ENCODE assay signal across 11 mouse cellular contexts in genomic region chr17:27194258-27195185, GRCm38 (mm10). TPM values are rescaled to one million over a fixed set of nuclear protein-coding genes. Genes with fewer than 3 reads are reported as not detected.
DNase-seq lines count a peak whose midpoint lies in the region; ATAC-seq lines count a peak whose summit lies in the region.
"Had no signal": no experiment of that assay in that cellular context is flagged by ENCODE, and none has a peak within 500 bp of the region (broad histone marks: within the 10 kb centered on the region; RNA-seq: fewer than 3 reads in every experiment).

No protein-coding gene starts in this region.

- peak; percentile 35 for DNase-seq in adrenal gland, postnatal 10 days
- no peak for DNase-seq in adrenal gland, adult 8-10 months
- peak; percentile 27 for DNase-seq in spleen, adult 12 weeks (ENCODE audit: low spot score)
- DNase-seq in spleen, adult 18-20 months = no peak
- no peak for DNase-seq in right cerebral cortex, postnatal 4 days
- no peak for DNase-seq in left cerebral cortex, adult 8-10 months (ENCODE audit: low spot score in 2 of 2)
- DNase-seq in right cerebral cortex, adult 18-20 months = no peak
- DNase-seq: kidney, postnatal 36 days had no signal

- ATAC-seq in megakaryocyte, adult 5-6 weeks (ENCODE audit: poor library complexity, severe bottlenecking) = peak; percentile 25; the same call in 1 of the 2 replicates

RNA-seq across cellular contexts. Expression of gene Lemd2, which starts 9.7 kb away (rescaled TPM):
- total RNA-seq in adrenal gland, postnatal 10 days (2021) = 10 to 100 TPM; 42.5 to 51.3 TPM
- total RNA-seq in adrenal gland, adult 8-10 months (2022) = 10 to 100 TPM; 58.3 to 93.1 (median 76.5) TPM
- 16.2 and 19.9 TPM in 2 replicates for total RNA-seq in megakaryocyte, adult 5-6 weeks (2015)
- total RNA-seq in megakaryocyte, adult 5-6 weeks (2017) = 18.2 and 29.8 TPM in 2 replicates
- total RNA-seq in left cerebral cortex, adult 8-10 months (2022) = 10 to 100 TPM; 39.0 to 44.9 (median 42.9) TPM

RNA-seq across cellular contexts. Expression of gene Ip6k3, which starts 26.9 kb away (rescaled TPM):
- total RNA-seq in adrenal gland, postnatal 10 days (2021) = 1 to 10 TPM; 2.3 to 6.1 TPM
- 1 to 10 TPM in 3 of 4 experiments, under 1 TPM in 1; 0.49 to 1.8 (median 1.3) TPM for total RNA-seq in adrenal gland, adult 8-10 months (2022)
- total RNA-seq in megakaryocyte, adult 5-6 weeks (2015) = 0.91 and 1.6 TPM in 2 replicates
- total RNA-seq in megakaryocyte, adult 5-6 weeks (2017) = 0.77 and 1.3 TPM in 2 replicates
- total RNA-seq in left cerebral cortex, adult 8-10 months (2022) = 1 to 10 TPM in 3 of 4 experiments, under 1 TPM in 1; 0.74 to 2.6 (median 1.6) TPM
- total RNA-seq: liver, adult 2 months; MEL had no signal

Comparison
In these comparisons a context has a peak if more than half of its experiments do, and no peak if none do; other contexts are left out.
1. DNase-seq: peak in adrenal gland, postnatal 10 days (single experiment) and spleen, adult 12 weeks (single experiment); none in adrenal gland, adult 8-10 months (single experiment), spleen, adult 18-20 months (0 of 2), right cerebral cortex, postnatal 4 days (single experiment), left cerebral cortex, adult 8-10 months (0 of 2) and right cerebral cortex, adult 18-20 months (single experiment).